Mouse (Mus musculus) right cerebral cortex, postnatal 36 days (tissue): Measurements from ENCODE around the gene Snx30.

Source experiments
- DNase-seq, 2 experiments: peaks; one replicate each; pipeline ENCODE4 v3.0.0; 2022; ENCODE audit warnings: low spot score in 2 of 2, mixed read lengths in 1 of 2

Gene Snx30

DNA sequence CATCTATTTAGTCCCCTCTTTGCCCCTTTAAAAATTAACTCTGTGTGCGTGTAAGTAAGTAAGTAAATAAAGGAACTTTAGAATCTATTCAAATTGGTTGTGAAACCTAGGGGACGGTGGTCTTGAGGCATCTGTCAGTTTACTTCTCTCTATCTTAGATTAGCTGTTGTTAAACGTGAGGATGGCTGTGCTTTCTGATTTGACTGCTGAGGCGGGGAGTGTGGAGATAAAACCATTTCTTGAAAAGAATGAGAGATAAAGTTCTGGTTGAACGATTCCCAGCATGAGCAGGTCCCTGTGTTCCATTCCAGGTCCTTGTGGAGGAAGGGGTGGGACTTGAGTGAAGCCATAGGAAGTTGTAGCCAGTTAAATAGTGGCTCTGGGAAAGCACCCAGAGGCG, 67.6 kb downstream of the Snx30 start:
- no peak for DNase-seq

DNA sequence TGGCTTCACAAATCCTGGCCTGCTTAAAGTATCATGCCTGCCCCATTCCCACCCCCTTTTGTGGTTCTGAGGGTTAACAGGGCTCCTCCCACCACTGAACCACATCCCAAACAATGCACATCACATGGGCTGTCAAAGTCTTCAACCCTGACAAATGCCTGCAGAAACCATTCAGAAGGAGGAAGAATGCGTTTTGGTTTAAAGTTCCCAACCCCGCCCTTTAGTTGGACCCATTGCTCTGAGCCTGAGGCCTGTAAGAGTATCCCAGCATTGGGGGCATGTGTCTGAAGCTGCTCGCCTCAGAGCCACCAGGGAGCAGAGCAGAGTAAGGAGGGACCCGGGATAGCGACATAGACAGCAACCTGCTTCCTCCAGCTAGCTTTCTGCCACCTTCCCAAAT, 68.2 kb downstream of the Snx30 start:
- DNase-seq, result no peak

DNA sequence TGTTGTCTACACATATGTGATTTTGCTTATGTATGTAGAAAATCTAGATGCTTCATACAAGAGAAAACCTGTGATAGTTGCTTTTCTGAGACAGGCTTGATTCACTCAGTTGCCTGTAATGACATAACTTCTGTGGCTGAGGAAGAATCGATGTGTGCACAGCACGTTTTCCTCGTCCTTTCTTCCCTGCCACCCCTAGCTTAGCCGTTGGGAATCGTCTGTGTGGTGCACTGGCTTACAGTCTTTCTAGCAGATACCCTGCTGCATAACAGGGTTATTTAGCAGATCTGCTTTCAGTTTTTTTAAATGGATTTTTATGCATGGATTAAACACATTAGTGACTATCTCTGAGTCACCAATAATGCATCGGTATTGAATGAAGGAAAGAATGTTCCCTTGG, 70.9 kb downstream of the Snx30 start:
- no peak for DNase-seq

DNA sequence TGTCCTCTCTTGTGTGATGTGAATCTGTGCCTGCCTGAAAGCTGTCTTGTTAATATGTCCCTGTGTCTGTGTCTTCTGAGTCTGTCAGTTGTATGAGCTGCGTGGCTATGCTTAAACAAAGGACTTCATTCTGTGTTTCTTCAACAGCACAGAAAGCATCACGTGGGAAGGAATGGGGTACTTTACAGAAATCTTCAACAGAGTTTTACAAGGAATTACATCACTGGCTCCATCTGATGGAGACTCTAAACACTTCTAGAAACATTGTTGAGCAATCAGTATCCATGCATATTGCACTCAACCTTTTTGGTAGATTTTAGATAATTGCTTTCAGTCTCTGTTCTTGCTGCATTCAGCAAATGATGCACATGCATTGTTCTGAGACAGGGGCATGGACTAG, 71.4 kb downstream of the Snx30 start:
- no peak for DNase-seq

DNA sequence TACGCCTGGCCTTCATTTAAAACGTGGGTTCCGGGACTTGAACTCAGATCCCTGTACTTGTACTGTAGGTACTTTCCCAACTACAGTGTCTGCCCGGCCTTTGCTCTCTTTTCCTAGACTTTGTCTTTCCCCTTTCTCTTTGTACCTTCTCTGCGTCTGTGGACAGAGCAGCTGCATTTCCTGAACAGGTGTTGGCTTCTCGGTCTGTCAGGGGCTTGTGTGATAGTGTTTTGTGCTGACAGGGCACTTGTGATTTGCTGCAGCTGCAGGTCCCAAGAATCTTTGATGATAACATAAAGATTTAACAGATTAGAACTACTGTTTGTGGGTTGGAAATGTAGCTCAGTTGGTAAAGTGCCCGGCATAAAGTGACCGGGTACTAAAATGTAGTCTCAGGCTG, 73.0 kb downstream of the Snx30 start:
- no peak for DNase-seq

DNA sequence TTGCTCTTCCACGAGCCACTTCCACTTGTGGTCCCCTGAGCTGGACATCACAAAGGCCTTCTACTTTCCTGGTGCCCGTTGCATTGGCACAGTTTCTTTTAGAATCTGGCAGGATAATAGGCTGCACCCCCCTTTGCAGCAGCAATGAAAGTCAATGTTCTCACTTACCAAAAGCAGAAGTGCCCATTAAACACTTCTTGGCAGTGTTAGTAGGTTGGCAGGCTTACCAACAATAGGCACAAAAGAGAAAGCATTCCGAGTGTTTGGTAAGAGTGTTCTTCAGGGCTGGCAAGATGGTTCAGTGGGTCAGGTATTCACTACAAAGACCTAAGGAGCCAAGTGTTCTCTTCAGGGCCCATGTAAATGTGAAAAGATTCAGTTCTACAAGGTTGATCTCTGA, 73.8 kb downstream of the Snx30 start:
- DNase-seq, result no peak

DNA sequence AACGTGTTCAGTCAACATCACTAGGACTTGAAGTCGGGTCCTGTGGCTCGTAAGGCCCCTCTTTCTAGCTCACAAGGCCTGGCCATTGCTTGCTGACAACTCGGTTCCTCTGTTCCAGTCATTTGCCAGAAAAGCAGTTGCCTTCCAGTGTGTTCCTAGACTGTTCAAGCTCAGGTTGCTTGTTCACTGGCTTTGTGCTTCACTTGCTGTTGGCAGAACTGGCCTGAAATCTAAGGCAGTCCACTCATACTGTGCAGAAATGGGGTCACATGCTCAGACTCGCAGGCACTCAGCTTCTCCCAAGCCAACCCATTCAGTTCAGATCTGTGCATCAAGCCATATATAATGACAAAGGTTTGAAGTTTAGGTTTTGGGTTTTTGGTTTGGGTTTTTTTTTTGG, 75.1 kb downstream of the Snx30 start:
- DNase-seq, result no peak

DNA sequence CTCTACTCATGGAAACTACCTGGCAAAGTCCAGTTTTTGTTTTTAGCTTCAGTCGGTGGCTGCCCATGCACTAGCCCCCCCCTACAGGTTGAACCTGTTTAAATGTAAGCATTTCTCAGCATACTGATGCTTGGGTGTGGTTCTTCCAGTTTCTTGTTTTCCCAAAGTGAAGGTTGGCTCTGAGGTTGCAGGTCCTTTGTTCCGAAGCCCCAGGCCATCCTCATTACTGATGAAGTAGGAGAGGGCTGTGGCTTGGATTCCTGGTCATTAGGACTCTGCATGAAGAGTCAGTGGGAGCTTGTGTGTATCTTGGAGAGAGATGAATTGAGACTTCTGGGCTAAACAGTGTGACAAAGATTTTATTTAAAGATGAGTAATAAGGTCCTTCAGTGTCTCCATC, 75.6 kb downstream of the Snx30 start:
- DNase-seq, result no peak

DNA sequence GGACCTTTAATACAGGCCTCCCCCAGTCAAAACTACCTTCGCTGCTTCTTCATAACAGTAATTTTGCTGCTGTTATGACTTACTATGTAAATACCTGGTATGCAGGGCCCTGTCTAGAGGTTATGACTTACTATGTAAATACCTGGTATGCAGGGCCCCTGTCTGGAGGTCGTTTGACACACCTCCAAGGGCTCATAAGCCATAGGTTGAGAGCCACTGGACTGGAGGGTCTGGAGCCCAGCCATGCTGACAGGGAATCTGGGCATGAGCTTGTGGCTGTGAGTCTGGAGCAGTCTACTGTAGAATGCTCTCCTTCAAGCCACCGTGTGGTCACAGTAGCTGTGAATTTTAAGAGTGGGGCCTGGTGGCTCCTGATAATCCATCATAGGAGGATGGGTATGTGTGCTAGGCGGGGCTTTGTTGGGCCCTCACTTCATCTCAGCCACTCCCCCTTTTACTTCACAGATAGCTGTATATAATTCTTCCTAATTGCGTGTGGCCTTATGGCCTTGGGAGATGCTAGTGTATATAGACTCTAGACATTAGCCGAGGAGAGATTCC, 78.6 kb downstream of the Snx30 start:
- no peak for DNase-seq

DNA sequence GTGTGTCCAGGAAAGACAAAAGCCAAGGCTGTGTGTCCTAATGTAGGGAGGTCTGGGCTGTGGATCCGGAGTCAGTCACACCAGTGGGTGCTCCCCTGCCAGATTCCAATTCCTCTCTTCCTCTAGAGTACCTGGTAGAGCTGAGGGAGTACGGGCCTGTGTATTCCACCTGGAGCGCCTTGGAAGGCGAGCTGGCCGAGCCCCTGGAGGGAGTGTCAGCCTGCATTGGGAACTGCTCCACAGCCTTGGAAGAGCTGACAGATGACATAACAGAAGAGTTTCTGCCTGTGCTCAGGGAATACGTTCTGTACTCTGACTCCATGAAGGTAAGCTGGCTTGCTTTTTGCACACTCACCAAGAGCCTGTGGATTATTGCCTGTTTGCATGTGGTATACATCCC, 80.6 kb downstream of the Snx30 start:
- no peak for DNase-seq

DNA sequence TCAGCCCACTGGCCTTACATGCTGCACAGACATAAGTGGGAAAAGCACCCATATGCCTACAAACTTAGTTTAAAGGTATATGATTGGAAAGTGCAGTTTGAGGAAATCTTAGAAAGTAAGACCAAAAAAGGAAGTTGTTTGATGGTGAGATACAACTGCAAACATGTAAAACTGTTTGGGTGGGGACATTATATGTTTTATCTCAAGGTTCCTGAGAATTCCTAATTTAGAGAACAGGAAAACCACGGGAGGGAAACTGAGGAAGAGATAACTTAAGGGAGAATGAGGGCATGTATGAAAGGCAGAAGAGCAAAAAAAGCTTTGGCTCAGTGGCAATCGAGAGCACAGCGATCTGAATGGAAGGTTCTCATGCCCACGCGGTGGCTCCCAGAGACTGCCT, 81.4 kb downstream of the Snx30 start:
- no peak for DNase-seq

DNA sequence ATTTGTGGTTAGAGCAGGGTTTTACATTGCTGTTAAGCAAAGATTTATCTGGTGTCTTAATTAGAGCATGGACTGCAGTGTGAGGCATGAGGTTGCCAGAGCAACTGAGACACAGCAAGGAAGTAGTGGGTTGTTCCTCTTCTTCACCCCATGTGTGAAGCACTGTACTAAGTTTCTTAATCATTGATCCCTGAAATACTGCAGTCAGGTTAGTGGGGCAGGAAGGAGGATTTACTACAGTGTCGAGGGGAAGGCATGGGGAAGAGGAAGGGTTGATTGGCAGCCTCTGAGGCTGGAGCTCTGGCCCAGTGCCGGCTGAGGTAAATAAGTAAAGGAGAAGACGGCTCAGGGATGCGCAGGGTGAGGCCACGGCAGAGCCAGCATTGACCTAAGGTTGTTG, 82.4 kb downstream of the Snx30 start:
- no peak for DNase-seq

DNA sequence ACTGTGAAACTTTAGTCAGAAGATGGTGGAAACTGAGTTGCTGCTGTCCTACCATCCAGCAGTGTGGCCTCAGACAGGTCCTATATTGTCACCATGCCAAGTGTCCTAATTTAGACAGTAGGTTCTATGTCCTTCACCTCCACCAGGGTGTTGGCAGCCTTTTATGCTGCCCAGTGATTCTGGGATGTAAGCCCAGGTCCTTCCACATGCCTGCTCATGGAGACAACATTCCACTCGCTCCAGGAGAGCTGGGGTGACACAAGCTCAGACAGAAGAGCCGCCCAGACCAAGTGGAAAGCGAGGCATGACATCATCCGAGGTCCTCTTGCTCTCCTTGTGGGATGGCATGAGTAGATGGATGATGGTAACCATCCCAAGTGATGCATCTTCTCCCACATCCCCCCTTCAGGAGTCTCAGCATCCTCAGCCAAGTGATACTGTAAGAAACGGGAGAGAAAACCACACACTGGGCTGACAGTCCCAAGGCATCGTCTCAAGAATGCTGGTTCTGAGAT, 84.5 kb downstream of the Snx30 start:
- DNase-seq, result no peak

DNA sequence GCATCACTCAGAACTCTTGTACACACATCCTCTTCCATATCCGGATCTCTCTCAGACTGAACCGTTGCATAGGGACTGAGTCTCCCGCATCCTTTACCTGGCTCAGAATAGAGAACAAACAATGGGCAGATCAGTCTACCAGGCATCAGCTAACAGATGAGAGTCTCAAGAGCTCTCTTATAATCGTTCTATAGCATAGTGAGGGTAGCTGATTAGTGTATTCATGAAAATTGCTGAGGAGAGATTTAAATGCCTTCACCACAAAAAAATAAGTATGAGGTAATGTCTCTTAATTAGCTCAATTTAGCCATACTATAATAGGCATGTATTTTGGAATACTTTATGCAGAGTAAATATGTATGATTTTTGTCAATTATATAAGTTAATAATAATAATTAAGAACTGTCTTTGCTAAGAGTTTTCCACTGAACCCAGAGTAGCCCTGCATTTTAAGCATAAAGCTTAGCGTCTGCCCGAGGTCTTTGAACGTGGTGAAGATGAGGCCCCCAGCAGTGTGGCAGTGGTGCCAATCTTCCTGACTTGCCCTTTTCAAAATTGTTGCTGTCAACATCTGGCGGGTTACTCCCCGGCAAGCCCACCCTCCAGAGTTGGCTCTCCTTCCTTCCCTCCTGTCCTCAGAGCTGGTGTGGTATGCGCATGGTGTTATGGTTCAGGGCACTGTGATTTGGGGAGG, 86.2 kb downstream of the Snx30 start:
- no peak for DNase-seq

DNA sequence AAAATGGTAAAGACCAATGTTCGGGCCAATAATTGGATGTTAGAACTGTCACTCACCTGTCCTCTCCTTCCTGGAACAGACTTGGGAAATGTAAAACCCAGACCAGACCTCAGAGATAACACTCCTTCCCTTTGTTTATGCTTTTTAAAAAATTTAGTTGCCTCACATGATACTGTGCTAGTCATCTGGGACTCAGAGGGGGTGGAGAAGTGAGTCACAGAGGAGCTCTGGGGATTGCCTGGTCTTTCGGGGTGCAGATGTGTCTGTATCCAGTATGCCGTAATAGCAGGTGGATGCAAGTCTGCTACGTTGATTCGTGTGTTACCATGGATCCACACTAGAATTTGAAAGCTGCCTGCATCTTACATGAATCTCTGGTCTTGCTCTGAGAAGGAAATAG, 87.1 kb downstream of the Snx30 start:
- DNase-seq, result no peak

DNA sequence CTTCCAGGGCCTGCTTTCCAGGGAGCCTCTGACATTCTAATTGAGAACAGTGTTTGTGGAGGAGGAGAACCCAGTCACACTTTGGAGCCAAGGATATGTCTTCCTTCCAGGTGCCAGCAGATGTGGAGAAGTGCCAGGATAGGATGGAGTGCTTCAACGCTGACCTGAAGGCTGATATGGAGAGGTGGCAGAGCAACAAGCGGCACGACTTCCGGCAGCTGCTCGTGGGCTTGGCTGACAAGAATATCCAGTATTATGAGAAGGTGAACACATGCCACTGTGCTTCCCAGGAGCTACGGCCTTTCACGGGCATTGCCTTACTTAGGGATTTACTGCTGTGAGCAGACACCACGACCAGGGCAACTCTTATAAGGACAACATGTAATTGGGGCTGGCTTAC, 88.8 kb downstream of the Snx30 start:
- no peak for DNase-seq

DNA sequence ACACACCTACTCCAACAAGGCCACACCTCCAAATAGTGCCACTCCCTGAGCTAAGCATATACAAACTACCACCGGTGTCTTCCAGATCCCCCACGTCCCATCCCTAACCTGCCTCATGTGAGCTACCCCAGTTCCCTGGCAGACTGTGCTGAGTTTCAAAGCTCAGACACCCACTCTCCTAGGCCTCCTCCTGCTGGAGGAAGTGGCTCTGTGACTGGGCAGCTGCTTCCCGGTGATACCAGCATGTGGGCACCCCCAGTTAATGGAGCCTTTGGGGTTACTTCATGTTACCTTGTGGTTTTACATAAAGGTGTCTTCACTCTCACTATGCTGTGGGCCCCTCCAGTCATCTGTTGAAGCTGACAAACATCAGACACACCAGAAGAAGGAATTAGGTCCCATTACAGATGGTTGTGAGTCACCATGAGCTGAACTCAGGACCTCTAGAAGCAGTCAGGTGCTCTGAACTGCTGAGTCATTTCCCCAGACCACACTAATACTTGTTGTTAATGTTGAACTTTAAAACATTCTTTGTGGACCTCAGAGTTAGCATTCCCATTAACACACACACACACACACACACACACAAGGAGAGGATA, 89.4 kb downstream of the Snx30 start:
- DNase-seq, result no peak

DNA sequence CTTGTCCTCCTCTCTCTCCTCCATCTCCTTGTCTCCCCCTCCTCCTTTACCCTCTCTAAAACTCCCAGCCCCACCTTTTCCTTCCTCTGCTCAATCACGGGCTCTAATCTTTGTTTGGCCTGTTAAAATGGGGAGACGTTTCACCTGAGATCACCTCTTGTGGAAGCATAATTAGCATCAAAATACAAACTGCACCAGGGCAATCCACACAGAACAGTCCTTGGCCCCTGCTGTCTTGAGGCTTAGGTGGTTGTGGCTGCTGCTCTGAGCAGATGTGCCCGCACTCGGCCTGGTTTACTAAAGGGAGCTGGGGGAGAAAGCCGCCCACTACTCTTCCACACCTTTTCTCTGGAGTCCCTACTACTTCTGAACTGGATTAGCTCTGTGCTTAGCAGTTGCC, 90.4 kb downstream of the Snx30 start:
- no peak for DNase-seq

DNA sequence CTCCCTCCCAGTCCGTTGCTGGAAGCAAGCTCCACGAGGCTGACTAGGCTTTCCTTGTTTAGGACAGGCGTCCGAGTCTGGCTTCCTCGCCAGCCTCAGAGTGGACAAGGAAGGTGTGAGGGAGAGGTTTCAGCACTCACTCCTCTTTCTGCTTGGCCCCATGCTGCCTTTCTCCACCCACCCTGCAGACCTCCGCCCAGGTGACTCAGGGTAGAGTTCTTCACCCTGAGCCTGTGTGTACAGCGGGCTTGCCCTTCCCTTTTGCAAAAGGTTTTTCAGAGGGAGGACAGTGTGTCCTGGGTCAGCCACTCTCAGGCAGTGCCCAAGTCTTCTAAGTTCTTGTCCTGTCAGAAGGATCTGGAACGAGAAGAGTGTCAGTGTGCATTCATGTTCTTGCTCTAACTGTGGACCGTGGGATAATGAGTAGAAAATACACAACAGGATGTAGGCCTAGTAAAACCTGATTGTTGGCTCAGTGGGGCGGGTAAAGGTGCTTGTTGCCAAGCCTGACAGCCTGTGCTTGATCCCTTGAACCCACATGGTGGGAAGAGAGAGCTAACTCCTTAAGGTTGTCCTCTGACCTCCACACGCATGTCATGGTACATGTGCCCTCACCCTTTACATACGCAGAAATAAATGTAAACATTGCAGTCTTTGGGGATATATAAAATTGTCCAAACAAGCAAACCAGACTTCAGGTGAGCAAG, 92.3 kb downstream of the Snx30 start:
- DNase-seq, result no peak

DNA sequence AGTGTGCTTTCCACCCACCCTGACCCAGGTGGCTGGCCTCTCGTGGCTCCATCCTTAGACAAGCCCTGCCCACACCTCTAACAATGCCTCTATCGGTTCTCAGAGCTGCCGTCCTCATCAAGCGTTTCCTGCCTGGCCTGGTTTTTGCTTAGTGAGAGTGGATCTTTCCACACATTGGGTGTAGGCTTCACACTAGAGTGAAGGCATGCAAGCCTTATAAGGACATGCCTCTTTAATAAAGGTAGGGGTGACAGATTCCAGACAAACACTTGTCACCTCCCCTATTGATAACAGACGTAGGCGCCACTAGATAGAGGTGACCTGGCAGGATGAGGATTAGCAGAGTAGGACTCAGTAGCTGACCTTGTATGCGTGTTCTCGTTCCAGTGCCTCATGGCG, 92.9 kb downstream of the Snx30 start:
- DNase-seq, result no peak

DNA sequence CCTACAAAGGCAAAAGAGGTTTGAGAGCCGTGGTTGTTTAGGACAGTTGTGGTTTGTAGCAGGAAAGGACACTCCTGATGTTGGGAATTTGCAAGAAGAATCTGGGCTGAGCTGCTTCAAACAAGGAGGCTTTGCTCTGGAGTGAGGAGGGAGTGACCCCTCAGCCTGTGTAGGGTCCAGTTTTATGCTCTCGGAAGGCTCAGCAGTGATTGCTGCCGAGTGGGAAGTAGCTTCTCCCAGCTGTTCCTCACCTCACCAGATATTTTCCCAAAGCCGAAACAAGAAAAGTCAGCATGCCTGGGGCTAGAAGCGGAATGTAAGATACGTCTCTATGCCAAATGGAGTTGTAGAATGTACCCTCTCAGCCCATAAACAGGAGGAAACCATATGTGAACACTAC, 96.2 kb downstream of the Snx30 start:
- no peak for DNase-seq

DNA sequence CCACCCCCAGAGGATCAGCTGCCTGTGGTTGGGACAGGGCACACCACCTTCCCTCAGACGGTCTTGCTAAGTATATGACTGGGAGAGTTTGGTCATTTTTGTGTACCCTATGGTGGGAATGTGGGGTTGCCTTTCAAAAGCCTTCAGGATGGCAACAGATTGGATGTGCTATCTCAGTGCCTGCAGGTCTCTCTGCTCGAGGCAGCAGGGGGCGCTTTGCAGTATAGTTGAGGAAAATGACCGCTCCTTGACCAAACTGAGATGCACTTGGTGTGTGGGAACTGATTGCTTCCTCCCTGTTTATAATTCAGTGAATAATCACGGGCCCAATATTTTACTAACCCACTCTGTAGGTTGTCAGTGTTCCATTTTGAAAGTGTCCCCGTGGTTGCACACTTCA, 96.9 kb downstream of the Snx30 start:
- no peak for DNase-seq

DNA sequence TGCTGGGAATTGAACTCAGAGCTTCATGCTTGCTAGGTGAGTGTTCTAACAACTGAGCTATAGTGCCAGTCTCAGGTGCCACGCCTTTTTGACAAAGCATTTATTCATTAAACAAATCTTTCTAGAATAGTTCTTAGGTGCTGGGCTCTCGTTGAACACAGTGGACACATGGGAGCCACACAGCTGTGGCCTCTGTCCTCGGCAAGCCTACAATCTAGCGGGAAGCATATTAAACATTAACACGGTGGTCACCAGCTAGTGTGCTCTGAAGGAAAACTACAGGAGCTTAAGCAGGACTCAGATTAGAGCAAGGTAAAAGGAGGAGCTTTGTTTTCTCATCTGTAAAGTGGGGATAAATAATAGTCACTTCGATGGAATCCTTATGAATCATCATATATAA, 101.5 kb downstream of the Snx30 start:
- DNase-seq, result no peak
